Comparison of ENCODE assay signal across 1 mouse cellular context in genomic region chr17:84187264-84187663, GRCm38 (mm10).
TF ChIP-seq lines count a peak whose summit lies in the region.

No protein-coding gene starts in this region.

TF ChIP-seq in CH12.LX, 34 proteins besides CTCF, POLR2A, EP300 and RAD21:
- peak; percentile 15; the same call in 1 of the 2 replicates for TF ChIP-seq CHD1 (IDR thresholded peaks at IDR 0.05; ENCODE audit: low read depth, low read length)
